Mouse (Mus musculus) kidney, embryonic 16.5 days (tissue): ENCODE data around the gene Nrap. TPM values are rescaled to one million over a fixed set of nuclear protein-coding genes. Genes with fewer than 3 reads are reported as not detected.

ENCODE experiments used
- ATAC-seq: fragments of 200-750 bp; cut with Nextera tagmentation; 2 replicates; pipeline ENCODE4 v1.8.0; 2017; ENCODE audit warnings: moderate TSS enrichment; ENCODE audit not compliant: low FRiP score, low TSS enrichment
- H3K27ac ChIP-seq: fragments of 300-500 bp; sonication (generic); 2 replicates; pipeline ENCODE4 v1.5.1; 2014; ENCODE audit warnings: low read length
- H3K27me3 ChIP-seq: fragments of 300-500 bp; sonication (generic); 2 replicates; pipeline ENCODE4 v1.6.1; 2014; ENCODE audit warnings: low read length, control low read depth, mixed read lengths; ENCODE audit not compliant: insufficient read depth
- H3K36me3 ChIP-seq: fragments of 300-500 bp; sonication (generic); 2 replicates; pipeline ENCODE4 v1.6.1; 2014; ENCODE audit warnings: low read length, control low read depth, mixed read lengths; ENCODE audit not compliant: insufficient read depth
- H3K4me1 ChIP-seq: fragments of 300-500 bp; sonication (generic); 2 replicates; pipeline ENCODE4 v1.6.1; 2014; ENCODE audit warnings: low read length, control low read depth, mixed read lengths; ENCODE audit not compliant: insufficient read depth
- H3K4me2 ChIP-seq: fragments of 300-500 bp; sonication (generic); replicated peaks from 2 replicates; pipeline ENCODE4 v1.6.1; 2014; ENCODE audit warnings: low read depth, low read length
- H3K4me3 ChIP-seq: fragments of 300-500 bp; sonication (generic); 2 replicates; pipeline ENCODE4 v1.5.1; 2014; ENCODE audit warnings: mild to moderate bottlenecking, low read length
- H3K9ac ChIP-seq: fragments of 300-500 bp; sonication (generic); replicated peaks from 2 replicates; pipeline ENCODE4 v1.6.1; 2014; ENCODE audit warnings: low read length
- H3K9me3 ChIP-seq: fragments of 300-500 bp; sonication (generic); 2 replicates; pipeline ENCODE4 v1.6.1; 2016; ENCODE audit warnings: low read length, control low read depth
- WGBS: fragments of 180-500 bp; shearing (Covaris S2); extraction: QIAGEN DNeasy Blood & Tissue Kit; methylation state at CpG from one replicate; pipeline ENCODE4 v1.1.7; 2014; 5-methylcytosine and 5-hydroxymethylcytosine counted together
- polyA plus RNA-seq: library from polyadenylated mRNA; unstranded; fragments of >200 nt; fragmentation: Nextera tagmentation; extraction: Ambion mirVana; gene quantifications from 2 replicates; pipeline ENCODE4 v1.2.1, GENCODE M21; 2015

Nrap gene
- polyA plus RNA-seq, 1 experiment from 2014 or later = 0.37 TPM

GRCm38 (mm10) chr19:56296668-56297067 lies 93.2 kb downstream of the Nrap start:
- 75% methylated on average over 9 of the region's 9 CpGs for WGBS
- Histone ChIP-seq H3K36me3 (no peaks in the 10 kb centered on the region), H3K27ac (no peak overlapping the region), H3K9me3 (no peaks in the 10 kb centered on the region), H3K4me1 (peaks cover 16% of the 10 kb centered on the region), H3K4me3 (no peak overlapping the region), H3K9ac (no peak overlapping the region), H3K4me2 (no peak overlapping the region), H3K27me3 (no peaks in the 10 kb centered on the region)
- ATAC-seq = no peak

- no peaks in the 10 kb centered on the region for H3K9me3 ChIP-seq
- peak overlapping the region; percentile 13 for H3K27ac ChIP-seq
- 49% methylated on average over 7 of the region's 7 CpGs for WGBS
- ATAC-seq = peak; percentile 87
- H3K4me2 ChIP-seq = no peak overlapping the region
- H3K36me3 ChIP-seq = no peaks in the 10 kb centered on the region
- no peaks in the 10 kb centered on the region for H3K27me3 ChIP-seq
- no peak overlapping the region for H3K4me3 ChIP-seq
- H3K9ac ChIP-seq = no peak overlapping the region; the same call in 1 of the 2 replicates
- H3K4me1 ChIP-seq = peaks cover 21% of the 10 kb centered on the region
Observed at GRCm38 (mm10) chr19:56294654-56295399, 95.0 kb downstream of the Nrap start.

- H3K4me3 ChIP-seq = no peak overlapping the region
- ATAC-seq = no peak
- H3K9ac ChIP-seq = no peak overlapping the region
- H3K4me1 ChIP-seq = peaks cover 31% of the 10 kb centered on the region
- no peak overlapping the region for H3K4me2 ChIP-seq
- no peaks in the 10 kb centered on the region for H3K36me3 ChIP-seq
- no peak overlapping the region for H3K27ac ChIP-seq
- no peaks in the 10 kb centered on the region for H3K9me3 ChIP-seq
- no peaks in the 10 kb centered on the region for H3K27me3 ChIP-seq
- WGBS = 50% methylated on average over 9 of the region's 9 CpGs
Observed at GRCm38 (mm10) chr19:56292335-56292734, 97.5 kb downstream of the Nrap start.

- ATAC-seq = no peak
- WGBS = 46% methylated on average over 6 of the region's 6 CpGs
- H3K36me3 ChIP-seq = no peaks in the 10 kb centered on the region
Observed at GRCm38 (mm10) chr19:56291898-56292297, 97.9 kb downstream of the Nrap start.

GRCm38 (mm10) chr19:56289642-56290041 lies 100.2 kb downstream of the Nrap start:
- no peaks in the 10 kb centered on the region for H3K9me3 ChIP-seq
- H3K36me3 ChIP-seq = no peaks in the 10 kb centered on the region
- H3K27me3 ChIP-seq = no peaks in the 10 kb centered on the region
- peaks cover 27% of the 10 kb centered on the region for H3K4me1 ChIP-seq
- WGBS = 70% methylated on average over 8 of the region's 8 CpGs
- no peak overlapping the region for H3K4me3 ChIP-seq
- H3K27ac ChIP-seq = no peak overlapping the region
- no peak for ATAC-seq
- no peak overlapping the region; the same call in 1 of the 2 replicates for H3K4me2 ChIP-seq
- H3K9ac ChIP-seq = no peak overlapping the region

More at GRCm38 (mm10) chr19:56291898-56292297, 97.9 kb downstream of the Nrap start:
- Histone ChIP-seq H3K9me3 (no peaks in the 10 kb centered on the region), H3K4me3 (no peak overlapping the region), H3K4me1 (peaks cover 31% of the 10 kb centered on the region), H3K27ac (no peak overlapping the region; the same call in 1 of the 2 replicates), H3K9ac (no peak overlapping the region), H3K27me3 (no peaks in the 10 kb centered on the region), H3K4me2 (no peak overlapping the region)

- Histone ChIP-seq H3K9me3 (no peaks in the 10 kb centered on the region), H3K27me3 (no peaks in the 10 kb centered on the region), H3K9ac (peak overlapping the region; percentile 39), H3K27ac (peak overlapping the region; percentile 89), H3K4me2 (peak overlapping the region; percentile 42), H3K4me3 (peak overlapping the region; percentile 22; the same call in 1 of the 2 replicates), H3K4me1 (peaks cover 24% of the 10 kb centered on the region; the same call in 1 of the 2 replicates), H3K36me3 (no peaks in the 10 kb centered on the region)
- 70% methylated on average over 4 of the region's 4 CpGs for WGBS
- 0 out of 2 replicates have a peak, but pooled peaks have one; percentile 32 for ATAC-seq
Observed at GRCm38 (mm10) chr19:56288436-56288835, 101.4 kb downstream of the Nrap start.

GRCm38 (mm10) chr19:56287580-56288367 lies 102.1 kb downstream of the Nrap start:
- 66% methylated on average over 15 of the region's 15 CpGs for WGBS
- Histone ChIP-seq H3K27ac (peak overlapping the region; percentile 89), H3K4me1 (peaks cover 24% of the 10 kb centered on the region; the same call in 1 of the 2 replicates), H3K9me3 (no peaks in the 10 kb centered on the region), H3K4me2 (peak overlapping the region; percentile 42), H3K27me3 (no peaks in the 10 kb centered on the region), H3K4me3 (peak overlapping the region; percentile 22; the same call in 1 of the 2 replicates), H3K36me3 (no peaks in the 10 kb centered on the region), H3K9ac (peak overlapping the region; percentile 39)
- ATAC-seq = 0 out of 2 replicates have a peak, but pooled peaks have one; percentile 24

GRCm38 (mm10) chr19:56286866-56287265 lies 103.0 kb downstream of the Nrap start, which contains the start of gene Habp2:
TSS of gene Habp2 (plus strand) at chr19:56287137.
- Histone ChIP-seq H3K9me3 (no peaks in the 10 kb centered on the region), H3K4me2 (peak within 1 kb of the TSS; percentile 42), H3K36me3 (no peaks in the 10 kb centered on the region), H3K9ac (peak within 1 kb of the TSS; percentile 39; the same call in 1 of the 2 replicates), H3K4me3 (no peak within 1 kb of the TSS), H3K4me1 (peaks cover 17% of the 10 kb centered on the region; the same call in 1 of the 2 replicates), H3K27ac (peak within 1 kb of the TSS; percentile 89), H3K27me3 (no peaks in the 10 kb centered on the region)
- WGBS = 63% methylated on average over 7 of the region's 7 CpGs
- peak; percentile 44; the same call in 1 of the 2 replicates for ATAC-seq

- H3K9ac ChIP-seq = no peak overlapping the region
- H3K27me3 ChIP-seq = no peaks in the 10 kb centered on the region
- no peak for ATAC-seq
- 68% methylated on average over 4 of the region's 4 CpGs for WGBS
- H3K9me3 ChIP-seq = no peaks in the 10 kb centered on the region
- H3K4me2 ChIP-seq = no peak overlapping the region
- H3K27ac ChIP-seq = no peak overlapping the region
- no peak overlapping the region for H3K4me3 ChIP-seq
- peaks cover 10% of the 10 kb centered on the region; the same call in 1 of the 2 replicates for H3K4me1 ChIP-seq
- no peaks in the 10 kb centered on the region for H3K36me3 ChIP-seq
Observed at GRCm38 (mm10) chr19:56285222-56285621, 104.6 kb downstream of the Nrap start.
